Mouse (Mus musculus) gastrocnemius, adult 2 months (tissue): ENCODE data around the gene Cib4. TPM values are rescaled to one million over a fixed set of nuclear protein-coding genes. Genes with fewer than 3 reads are reported as not detected.
A peak's percentile ranks its signal among the peaks of the same experiment; 100 is the strongest.

Source experiments
- DNase-seq: peaks from one replicate; pipeline ENCODE4 v3.0.0; 2022
- H3K27ac ChIP-seq: fragments of 200-600 bp; 2 replicates; pipeline ENCODE4 v1.8.1; 2022; ENCODE audit warnings: mild to moderate bottlenecking
- H3K4me3 ChIP-seq: fragments of 200-600 bp; 2 replicates; pipeline ENCODE4 v1.8.1; 2022; ENCODE audit warnings: mild to moderate bottlenecking, moderate library complexity
- CTCF ChIP-seq: fragments of 200-600 bp; IDR thresholded peaks from 2 replicates; pipeline ENCODE4 v1.8.1; 2022; ENCODE audit warnings: antibody characterized with exemption, mild to moderate bottlenecking, moderate library complexity
- intact Hi-C: fragments of 180-260 bp; cut with DNase I; formaldehyde crosslinking; loops from one replicate; pipeline ENCODE4 v1.15.1; 2025
- total RNA-seq, 2 experiments: library from RNA; stranded (reverse); gene quantifications; 2 replicates each; pipeline ENCODE4 v1.2.3; 2021

Gene Cib4
- total RNA-seq, 2 experiments from 2014 or later: not detected

DNA sequence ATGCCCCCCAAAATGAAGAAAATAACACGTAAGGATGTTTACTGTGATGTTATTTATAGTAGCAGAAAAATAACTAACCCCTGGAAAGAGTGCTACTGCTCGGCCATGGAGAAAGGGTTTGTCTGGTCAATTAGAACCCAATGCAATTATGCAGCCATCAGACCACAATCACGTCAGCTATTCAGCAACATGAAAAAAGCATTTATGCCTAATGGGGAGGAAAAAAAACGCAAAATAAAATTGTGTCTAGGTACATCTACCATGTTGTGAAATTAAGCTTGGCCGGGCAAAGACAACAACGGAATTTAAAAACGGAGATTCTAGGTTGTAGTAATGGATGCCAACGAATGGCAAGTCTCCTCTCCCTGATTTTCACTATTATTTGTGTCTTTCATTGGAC lies 23.2 kb downstream of the Cib4 start:
- H3K4me3 ChIP-seq: no peak overlapping the region
- DNase-seq: no peak
- no peak overlapping the region for H3K27ac ChIP-seq
- no peak for TF ChIP-seq CTCF
- intact Hi-C loops: no loop called here

GRCm38 (mm10) chr5:30520214-30520732 lies 25.4 kb downstream of the Cib4 start:
- intact Hi-C loops: no loop called here
- TF ChIP-seq CTCF: no peak

DNA sequence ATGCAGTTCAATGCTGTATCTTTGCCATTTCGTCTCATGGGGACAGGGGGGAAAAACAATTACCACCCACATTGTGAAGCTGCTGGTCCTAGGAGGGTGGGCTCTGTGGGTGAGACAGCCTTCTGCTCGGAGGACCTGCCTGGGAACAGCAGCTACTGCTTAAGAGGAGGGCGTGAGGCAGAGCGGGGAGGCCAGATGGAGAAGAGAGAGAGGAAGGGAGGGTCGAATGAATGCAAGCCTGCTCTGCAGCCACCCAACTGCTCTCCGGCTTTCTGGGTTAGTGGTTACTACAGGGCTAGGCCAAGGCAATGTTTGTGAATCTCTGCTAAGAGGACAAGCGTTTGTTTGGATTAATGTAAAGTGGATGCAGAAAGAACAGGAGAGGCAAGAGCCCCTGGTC lies 26.1 kb downstream of the Cib4 start:
- no peak for TF ChIP-seq CTCF
- no peak overlapping the region for H3K4me3 ChIP-seq
- intact Hi-C loops: no loop called here
- DNase-seq: no peak
- H3K27ac ChIP-seq: no peak overlapping the region

More at GRCm38 (mm10) chr5:30520214-30520732, 25.4 kb downstream of the Cib4 start:
- no peak for DNase-seq
- Histone ChIP-seq H3K4me3 (no peak overlapping the region), H3K27ac (no peak overlapping the region)

- no peak for DNase-seq
- no peak overlapping the region for H3K4me3 ChIP-seq
- intact Hi-C loops: no loop called here
- no peak for TF ChIP-seq CTCF
- H3K27ac ChIP-seq: no peak overlapping the region
Observed at GRCm38 (mm10) chr5:30518547-30518946, 27.1 kb downstream of the Cib4 start.

DNA sequence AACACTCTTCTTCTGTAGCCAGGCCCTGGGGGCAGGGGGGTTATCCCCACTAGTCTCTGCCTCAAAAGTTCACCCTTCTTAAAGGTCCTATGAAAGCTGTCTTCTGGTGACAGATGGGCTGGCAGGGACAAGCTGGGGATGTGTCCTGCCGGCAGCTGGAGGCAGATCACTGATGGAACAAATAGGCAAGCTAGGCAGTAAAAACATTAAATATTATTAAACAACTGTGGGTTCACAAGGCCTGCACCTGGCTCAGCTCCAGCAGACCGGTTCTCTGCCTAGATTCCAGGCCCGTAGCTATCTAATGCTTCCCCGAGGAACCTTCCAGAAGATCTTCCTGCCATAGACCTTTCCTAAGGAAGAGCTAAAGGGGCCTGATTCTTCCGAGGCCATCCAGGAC lies 27.5 kb downstream of the Cib4 start:
- Histone ChIP-seq H3K4me3 (no peak overlapping the region), H3K27ac (no peak overlapping the region)
- TF ChIP-seq CTCF: no peak
- intact Hi-C loops: no loop called here
- DNase-seq: no peak

DNA sequence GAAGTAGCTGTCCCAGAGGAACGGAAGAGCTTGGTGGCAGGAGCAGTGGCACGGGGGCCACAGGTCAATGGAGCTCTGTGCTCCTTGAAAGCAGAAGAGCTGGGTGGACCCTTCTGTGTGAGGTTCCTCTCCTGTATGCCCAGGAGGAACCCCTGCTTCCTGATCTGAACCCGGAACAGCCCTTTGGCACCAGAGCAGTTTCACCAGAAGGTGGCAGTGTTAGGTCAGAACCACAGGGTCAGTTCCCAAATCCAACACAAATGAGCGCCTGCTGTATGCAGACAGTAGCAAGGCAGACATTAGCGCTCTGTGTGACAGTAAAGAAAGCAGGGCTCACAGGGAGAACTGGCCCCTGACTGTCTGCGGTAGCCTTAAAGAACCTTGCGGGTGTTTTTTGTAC lies 29.3 kb downstream of the Cib4 start:
- DNase-seq: peak; percentile 35
- no peak overlapping the region for H3K27ac ChIP-seq
- H3K4me3 ChIP-seq: no peak overlapping the region
- peak; percentile 84 for TF ChIP-seq CTCF
- intact Hi-C loops: loop anchor here (1.0 to 2.0 kb wide), 2 partner anchors 122 to 164 kb away; no protein-coding TSS in a partner anchor

DNA sequence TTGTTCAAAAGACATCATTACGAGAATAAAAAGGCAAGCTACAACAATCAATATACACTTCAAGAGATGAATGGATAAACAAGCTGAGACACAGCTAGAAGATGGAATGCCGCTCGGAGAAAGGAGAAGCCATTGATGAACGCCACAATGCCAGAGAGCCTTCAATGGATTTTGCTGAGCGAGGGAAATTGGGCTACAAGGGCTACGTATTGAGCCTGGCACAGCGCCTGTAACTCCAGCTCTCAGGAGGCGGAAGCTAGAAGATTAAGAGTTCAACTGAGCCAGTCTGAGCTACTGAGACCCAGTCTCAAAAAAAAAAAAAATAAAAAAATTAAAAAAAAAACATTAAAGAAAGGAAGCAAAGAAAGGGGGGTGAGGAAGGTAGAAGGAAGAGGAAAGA lies 32.5 kb downstream of the Cib4 start:
- no peak for DNase-seq
- no peak for TF ChIP-seq CTCF
- Histone ChIP-seq H3K4me3 (no peak overlapping the region), H3K27ac (no peak overlapping the region)
- intact Hi-C loops: no loop called here

GRCm38 (mm10) chr5:30497299-30497698 lies 48.3 kb downstream of the Cib4 start:
- H3K27ac ChIP-seq: no peak overlapping the region
- DNase-seq: no peak

GRCm38 (mm10) chr5:30496821-30497220 lies 48.8 kb downstream of the Cib4 start:
- H3K27ac ChIP-seq: no peak overlapping the region
- TF ChIP-seq CTCF: no peak
- intact Hi-C loops: no loop called here
- no peak overlapping the region for H3K4me3 ChIP-seq
- DNase-seq: no peak

More at GRCm38 (mm10) chr5:30497299-30497698, 48.3 kb downstream of the Cib4 start:
- intact Hi-C loops: no loop called here
- no peak overlapping the region for H3K4me3 ChIP-seq
- TF ChIP-seq CTCF: no peak

DNA sequence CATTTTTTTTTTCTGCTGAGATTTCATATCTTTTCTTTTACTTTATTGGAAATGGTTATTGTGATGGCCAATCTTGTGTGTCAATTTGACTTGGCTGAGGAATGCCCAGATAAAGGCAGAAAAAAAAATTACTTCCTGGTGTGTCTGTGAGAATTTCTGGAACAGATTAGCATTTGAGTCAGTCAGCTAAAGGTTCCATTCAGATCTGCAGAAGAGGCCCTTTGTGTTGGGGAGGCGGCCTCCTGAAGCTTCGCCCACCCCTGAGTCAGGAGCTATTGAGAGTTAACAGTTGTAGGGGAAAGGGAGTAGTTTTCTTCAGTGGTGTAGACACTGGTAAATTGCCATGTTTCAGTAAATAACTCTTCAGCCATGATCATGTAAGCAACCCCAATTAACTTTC lies 50.3 kb downstream of the Cib4 start:
- no peak for TF ChIP-seq CTCF
- intact Hi-C loops: no loop called here

DNA sequence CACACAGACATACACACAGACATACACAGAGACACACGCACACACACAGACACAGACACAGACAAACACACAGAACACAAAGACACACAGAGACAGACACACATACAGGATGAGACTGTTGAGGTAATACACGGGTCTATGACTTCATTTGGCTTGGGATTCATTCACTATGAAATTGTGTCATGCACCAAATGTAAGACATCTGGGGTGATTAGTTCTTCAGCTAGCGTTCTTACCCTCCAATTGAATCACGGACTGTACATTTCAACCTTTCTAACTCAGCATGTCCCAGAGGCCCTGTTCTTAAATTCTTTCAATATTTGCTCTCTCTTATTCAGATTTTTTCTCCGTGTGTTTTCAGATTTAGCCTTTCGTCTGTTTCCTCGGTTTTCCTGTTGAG lies 51.0 kb downstream of the Cib4 start:
- DNase-seq: no peak
- intact Hi-C loops: no loop called here
- no peak for TF ChIP-seq CTCF
- Histone ChIP-seq H3K27ac (no peak overlapping the region), H3K4me3 (no peak overlapping the region)

More for the DNA sequence above, 50.3 kb downstream of the Cib4 start:
- no peak overlapping the region for H3K4me3 ChIP-seq
- no peak for DNase-seq
- H3K27ac ChIP-seq: no peak overlapping the region

GRCm38 (mm10) chr5:30493723-30494122 lies 51.9 kb downstream of the Cib4 start:
- Histone ChIP-seq H3K27ac (no peak overlapping the region), H3K4me3 (no peak overlapping the region)
- TF ChIP-seq CTCF: no peak
- no peak for DNase-seq
- intact Hi-C loops: no loop called here

GRCm38 (mm10) chr5:30490845-30491244 lies 54.8 kb downstream of the Cib4 start:
- no peak overlapping the region for H3K27ac ChIP-seq
- intact Hi-C loops: no loop called here
- TF ChIP-seq CTCF: no peak
- DNase-seq: no peak
- no peak overlapping the region for H3K4me3 ChIP-seq

DNA sequence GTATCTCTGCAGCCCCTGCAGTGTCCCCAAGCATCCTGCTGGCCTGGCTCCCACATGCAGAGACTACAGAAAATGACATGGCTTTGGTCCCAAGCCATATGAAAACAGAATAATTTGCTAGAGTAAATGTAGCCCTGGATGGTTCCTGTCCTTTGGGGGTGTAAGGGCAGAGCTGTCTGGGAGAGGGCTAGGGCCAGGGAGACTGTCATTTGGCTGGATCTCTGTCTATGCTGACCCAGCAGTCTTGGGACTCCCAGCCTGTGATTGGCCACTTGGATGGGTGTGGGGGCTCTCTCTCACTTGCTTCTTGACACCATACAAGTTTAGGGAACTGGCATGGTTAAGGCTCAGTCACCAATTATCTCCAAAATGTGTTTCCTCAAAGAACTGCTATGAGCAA lies 55.4 kb downstream of the Cib4 start:
- Histone ChIP-seq H3K4me3 (no peak overlapping the region), H3K27ac (no peak overlapping the region)
- intact Hi-C loops: no loop called here
- no peak for TF ChIP-seq CTCF
- DNase-seq: no peak
